Mouse (Mus musculus): ENCODE measurements around the gene Mcm2. TPM values are rescaled to one million over a fixed set of nuclear protein-coding genes. Genes with fewer than 3 reads are reported as not detected.

The Mcm2 gene
- 153 and 164 TPM in 2 replicates for polyA plus RNA-seq (2014; fragmentation: Nextera tagmentation; extraction: Ambion mirVana)

DNA sequence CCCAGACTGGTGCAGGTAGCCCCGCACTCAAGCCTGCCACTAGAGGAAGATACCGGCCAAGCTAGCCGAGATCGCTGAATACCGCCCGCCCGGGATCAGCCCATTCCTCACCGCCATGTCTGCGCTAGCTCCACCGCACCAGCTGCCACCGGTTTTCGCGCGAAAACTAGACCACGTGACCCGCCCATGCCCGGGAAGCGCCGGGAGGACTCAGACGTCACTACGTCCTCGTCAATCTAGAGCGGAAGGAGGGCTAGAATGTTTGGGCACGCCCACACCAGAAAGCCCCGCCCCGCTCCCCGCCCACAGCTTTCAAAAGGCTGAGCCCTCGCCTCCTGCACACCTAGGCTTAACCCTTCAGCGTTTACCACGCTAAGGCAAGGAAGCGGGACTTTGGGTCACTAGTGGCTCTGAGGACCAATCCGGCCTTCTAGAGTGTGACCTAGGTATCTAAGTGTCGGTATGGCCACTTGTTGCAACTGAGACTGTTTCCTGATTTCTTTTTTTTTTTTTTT is at the start of gene Mcm2:
Gene Mcm2 (minus strand): TSS at position 247 of the 515 bp plus-strand sequence.
- H3K4me1 ChIP-seq (ENCODE audit: insufficient read depth), result peaks cover 10% of the 10 kb centered on the region
- no peaks in the 10 kb centered on the region for H3K9me3 ChIP-seq (ENCODE audit: low read depth, low read length)
- ATAC-seq (ENCODE audit: insufficient read depth) (peak; percentile 76), DNase-seq (peak; percentile 99)
- peak within 1 kb of the TSS; percentile 66 for H3K4me2 ChIP-seq
- peak within 1 kb of the TSS; percentile 84 for H3K27ac ChIP-seq (ENCODE audit: low read depth)
- no peaks in the 10 kb centered on the region for H3K27me3 ChIP-seq (ENCODE audit: insufficient read depth, low read length)
- WGBS, result under 1% methylated on average over 33 of the region's 33 CpGs
- peaks cover 37% of the 10 kb centered on the region for H3K36me3 ChIP-seq (ENCODE audit: insufficient read depth)
- H3K4me3 ChIP-seq (ENCODE audit: low read depth, low read length), result peak within 1 kb of the TSS; percentile 81
- peak within 1 kb of the TSS; percentile 84 for H3K9ac ChIP-seq
- peak; percentile 18; the same call in 1 of the 2 replicates for TF ChIP-seq CTCF (IDR thresholded peaks at IDR 0.05; ENCODE audit: low read depth)

GRCm38 (mm10) chr6:88947771-88948170 is 49.2 kb upstream of the Mcm2 start:
- no peak overlapping the region for H3K4me3 ChIP-seq (ENCODE audit: low read depth, low read length)
- H3K9me3 ChIP-seq (ENCODE audit: low read depth, low read length), result no peaks in the 10 kb centered on the region
- ATAC-seq (ENCODE audit: insufficient read depth) (no peak), DNase-seq (no peak)
- no peak overlapping the region for H3K27ac ChIP-seq (ENCODE audit: low read depth)
- no peak overlapping the region for H3K4me2 ChIP-seq
- no peaks in the 10 kb centered on the region for H3K27me3 ChIP-seq (ENCODE audit: insufficient read depth, low read length)
- no peak for TF ChIP-seq CTCF (IDR thresholded peaks at IDR 0.05; ENCODE audit: low read depth)
- no peaks in the 10 kb centered on the region for H3K4me1 ChIP-seq (ENCODE audit: insufficient read depth)
- H3K9ac ChIP-seq, result no peak overlapping the region
- H3K36me3 ChIP-seq (ENCODE audit: insufficient read depth), result no peaks in the 10 kb centered on the region

GRCm38 (mm10) chr6:88946442-88946841 is 47.9 kb upstream of the Mcm2 start:
- no peak for TF ChIP-seq CTCF (IDR thresholded peaks at IDR 0.05; ENCODE audit: low read depth)
- Histone ChIP-seq H3K4me1 (ENCODE audit: insufficient read depth) (no peaks in the 10 kb centered on the region), H3K27ac (ENCODE audit: low read depth) (no peak overlapping the region), H3K4me2 (no peak overlapping the region), H3K9ac (no peak overlapping the region), H3K27me3 (ENCODE audit: insufficient read depth, low read length) (no peaks in the 10 kb centered on the region), H3K36me3 (ENCODE audit: insufficient read depth) (no peaks in the 10 kb centered on the region), H3K4me3 (ENCODE audit: low read depth, low read length) (no peak overlapping the region), H3K9me3 (ENCODE audit: low read depth, low read length) (no peaks in the 10 kb centered on the region)
- DNase-seq (no peak), ATAC-seq (ENCODE audit: insufficient read depth) (no peak)
- 80% methylated on average over 6 of the region's 6 CpGs for WGBS

GRCm38 (mm10) chr6:88943666-88944065 is 45.1 kb upstream of the Mcm2 start:
- H3K27ac ChIP-seq (ENCODE audit: low read depth), result no peak overlapping the region
- DNase-seq (no peak), ATAC-seq (ENCODE audit: insufficient read depth) (no peak)
- no peak overlapping the region for H3K4me3 ChIP-seq (ENCODE audit: low read depth, low read length)
- no peak for TF ChIP-seq CTCF (IDR thresholded peaks at IDR 0.05; ENCODE audit: low read depth)
- WGBS, result 68% methylated on average over 6 of the region's 6 CpGs
- H3K27me3 ChIP-seq (ENCODE audit: insufficient read depth, low read length), result no peaks in the 10 kb centered on the region
- H3K36me3 ChIP-seq (ENCODE audit: insufficient read depth), result no peaks in the 10 kb centered on the region
- H3K4me2 ChIP-seq, result no peak overlapping the region
- H3K4me1 ChIP-seq (ENCODE audit: insufficient read depth), result peaks cover 1% of the 10 kb centered on the region; the same call in 1 of the 2 replicates
- no peaks in the 10 kb centered on the region for H3K9me3 ChIP-seq (ENCODE audit: low read depth, low read length)
- H3K9ac ChIP-seq, result no peak overlapping the region

DNA sequence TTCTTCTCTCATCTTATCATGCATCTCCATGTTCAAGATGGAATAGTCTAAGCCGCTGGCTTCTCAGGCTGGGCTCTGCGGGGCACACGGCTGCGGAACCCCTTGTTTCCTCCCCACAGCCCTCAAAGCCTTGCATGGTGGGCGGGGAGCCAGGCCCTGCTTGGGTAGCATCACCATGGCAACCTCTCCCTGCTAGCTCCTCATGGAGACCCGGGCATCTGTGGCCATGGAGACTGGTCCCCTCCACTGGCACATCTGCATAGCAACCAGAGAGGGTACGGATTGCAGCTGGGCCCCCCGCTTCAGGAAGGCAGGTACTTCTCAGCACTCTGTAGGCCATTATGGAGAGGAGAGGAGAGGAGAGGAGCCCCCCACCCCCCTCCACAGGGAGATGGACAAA is 44.0 kb upstream of the Mcm2 start:
- no peaks in the 10 kb centered on the region for H3K27me3 ChIP-seq (ENCODE audit: insufficient read depth, low read length)
- H3K9me3 ChIP-seq (ENCODE audit: low read depth, low read length), result no peaks in the 10 kb centered on the region
- no peak for TF ChIP-seq CTCF (IDR thresholded peaks at IDR 0.05; ENCODE audit: low read depth)
- WGBS, result 52% methylated on average over 8 of the region's 8 CpGs
- ATAC-seq (ENCODE audit: insufficient read depth) (no peak), DNase-seq (no peak)
- H3K36me3 ChIP-seq (ENCODE audit: insufficient read depth), result no peaks in the 10 kb centered on the region
- peaks cover 6% of the 10 kb centered on the region; the same call in 1 of the 2 replicates for H3K4me1 ChIP-seq (ENCODE audit: insufficient read depth)
- H3K9ac ChIP-seq, result no peak overlapping the region
- no peak overlapping the region for H3K4me2 ChIP-seq
- no peak overlapping the region for H3K4me3 ChIP-seq (ENCODE audit: low read depth, low read length)
- no peak overlapping the region for H3K27ac ChIP-seq (ENCODE audit: low read depth)

- Histone ChIP-seq H3K4me1 (ENCODE audit: insufficient read depth) (peaks cover 6% of the 10 kb centered on the region; the same call in 1 of the 2 replicates), H3K9me3 (ENCODE audit: low read depth, low read length) (no peaks in the 10 kb centered on the region), H3K27me3 (ENCODE audit: insufficient read depth, low read length) (no peaks in the 10 kb centered on the region), H3K4me2 (no peak overlapping the region), H3K36me3 (ENCODE audit: insufficient read depth) (no peaks in the 10 kb centered on the region), H3K4me3 (ENCODE audit: low read depth, low read length) (no peak overlapping the region), H3K9ac (no peak overlapping the region), H3K27ac (ENCODE audit: low read depth) (no peak overlapping the region)
- no peak for TF ChIP-seq CTCF (IDR thresholded peaks at IDR 0.05; ENCODE audit: low read depth)
- ATAC-seq (ENCODE audit: insufficient read depth), result no peak
- 66% methylated on average over 4 of the region's 4 CpGs for WGBS
- DNase-seq, result no peak
These were observed 43.0 kb upstream of the Mcm2 start for GRCm38 (mm10) chr6:88941628-88942027.

DNA sequence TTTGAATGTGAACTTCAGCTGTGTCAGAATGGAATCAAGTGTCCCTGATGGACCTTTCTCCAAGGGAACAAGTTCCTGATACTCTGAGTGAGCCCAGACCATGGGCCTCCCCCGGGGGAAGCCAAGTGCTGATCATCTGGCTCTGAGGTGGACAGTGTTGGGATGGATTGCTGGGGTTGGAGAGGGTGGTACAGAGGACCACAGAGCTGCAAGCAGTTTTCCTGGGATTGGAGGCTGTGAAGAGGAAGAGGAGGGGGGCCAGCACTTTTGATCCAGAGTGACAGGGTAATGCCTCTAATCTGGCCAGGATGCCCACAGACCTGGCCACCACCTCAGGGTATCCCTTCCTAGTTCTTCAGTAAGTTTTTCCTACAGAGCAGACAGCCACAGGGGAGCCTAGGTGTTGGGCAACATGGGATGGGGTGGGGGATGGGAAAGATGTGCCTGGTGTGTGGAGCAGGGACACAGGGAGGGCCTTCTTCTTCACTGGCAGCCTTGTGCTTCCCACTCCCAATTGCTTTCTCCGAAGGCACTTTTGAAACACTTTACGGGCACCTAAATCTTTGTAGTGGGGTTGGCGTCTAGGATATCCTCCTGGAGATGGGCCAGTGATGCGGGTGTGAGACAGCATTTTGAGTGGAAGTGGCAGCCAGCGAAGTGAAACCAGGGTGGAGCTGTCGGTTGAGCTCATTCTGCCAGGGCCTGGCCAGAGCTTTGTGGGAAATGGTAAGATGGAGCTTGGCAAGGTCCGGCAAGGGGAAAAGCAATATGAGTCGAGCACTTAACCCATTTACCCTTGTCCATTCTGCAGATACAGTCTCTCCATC is 41.7 kb upstream of the Mcm2 start:
- DNase-seq (no peak), ATAC-seq (ENCODE audit: insufficient read depth) (no peak)
- no peaks in the 10 kb centered on the region for H3K27me3 ChIP-seq (ENCODE audit: insufficient read depth, low read length)
- no peak overlapping the region for H3K9ac ChIP-seq
- H3K9me3 ChIP-seq (ENCODE audit: low read depth, low read length), result no peaks in the 10 kb centered on the region
- TF ChIP-seq CTCF (IDR thresholded peaks at IDR 0.05; ENCODE audit: low read depth), result no peak
- H3K4me3 ChIP-seq (ENCODE audit: low read depth, low read length), result no peak overlapping the region
- H3K4me1 ChIP-seq (ENCODE audit: insufficient read depth), result peaks cover 6% of the 10 kb centered on the region; the same call in 1 of the 2 replicates
- WGBS, result 74% methylated on average over 9 of the region's 9 CpGs
- H3K36me3 ChIP-seq (ENCODE audit: insufficient read depth), result no peaks in the 10 kb centered on the region
- no peak overlapping the region for H3K4me2 ChIP-seq
- peak overlapping the region; percentile 6; the same call in 1 of the 2 replicates for H3K27ac ChIP-seq (ENCODE audit: low read depth)
